Comparison of ENCODE assay signal across 22 mouse cellular contexts in the genomic region with DNA sequence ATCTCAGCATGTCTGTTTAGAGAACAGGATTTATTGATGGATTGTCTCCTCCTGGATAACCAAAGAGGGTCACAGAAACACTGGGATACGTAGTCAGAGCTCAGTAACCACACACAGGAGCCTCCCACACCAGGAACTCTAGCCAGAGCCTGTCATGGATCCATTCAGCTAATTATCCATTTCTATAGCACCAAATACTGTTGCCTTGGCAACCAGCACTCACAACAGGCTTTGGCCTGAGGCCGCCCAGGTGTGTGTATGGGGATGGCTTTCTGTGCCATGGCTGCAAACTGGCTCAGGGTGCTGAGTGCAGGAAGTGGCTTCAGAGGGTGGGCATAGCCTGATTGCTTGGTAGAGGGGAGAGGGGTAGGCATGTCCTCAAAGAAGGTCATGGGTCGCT. TPM values are rescaled to one million over a fixed set of nuclear protein-coding genes. Genes with fewer than 3 reads are reported as not detected.
DNase-seq lines count a peak whose midpoint lies in the region; ATAC-seq and TF ChIP-seq lines count a peak whose summit lies in the region.
"Had no signal": no experiment of that assay in that cellular context is flagged by ENCODE, and none has a peak within 500 bp of the region (broad histone marks: within the 10 kb centered on the region; RNA-seq: fewer than 3 reads in every experiment).

No protein-coding gene starts in this region.

- no peak overlapping the region for H3K27ac ChIP-seq in embryonic facial prominence, embryonic 11.5 days (replicated peaks; ENCODE audit: low read depth, low read length)
- H3K27ac ChIP-seq in forebrain, embryonic 15.5 days (replicated peaks) = 0 out of 2 replicates have a peak overlapping the region, but pooled peaks have one; percentile 14
- no peak overlapping the region for H3K27ac ChIP-seq in midbrain, postnatal 0 days (ENCODE audit: low read depth, low read length)
- H3K27ac ChIP-seq: liver, embryonic 14.5 days had no signal

- no peaks in the 10 kb centered on the region for H3K36me3 ChIP-seq in embryonic facial prominence, embryonic 11.5 days (replicated peaks; ENCODE audit: control insufficient read depth, insufficient read depth, low read depth, low read length)
- H3K36me3 ChIP-seq in forebrain, embryonic 15.5 days = no peaks in the 10 kb centered on the region
- no peaks in the 10 kb centered on the region for H3K36me3 ChIP-seq in midbrain, postnatal 0 days (ENCODE audit: insufficient read depth, low read length)
- H3K36me3 ChIP-seq: G1E had no signal

- H3K4me1 ChIP-seq in embryonic facial prominence, embryonic 11.5 days (ENCODE audit: control insufficient read depth, insufficient read depth, low read length) = no peaks in the 10 kb centered on the region
- H3K4me1 ChIP-seq in forebrain, embryonic 15.5 days = peaks cover 19% of the 10 kb centered on the region
- peaks cover 4% of the 10 kb centered on the region; the same call in 1 of the 2 replicates for H3K4me1 ChIP-seq in midbrain, postnatal 0 days (ENCODE audit: insufficient read depth, low read length)
- H3K4me1 ChIP-seq: megakaryocyte, embryonic 14.5 days had no signal

- H3K4me3 ChIP-seq in embryonic facial prominence, embryonic 11.5 days (ENCODE audit: low read depth, low read length) = no peak overlapping the region
- no peak overlapping the region for H3K4me3 ChIP-seq in forebrain, embryonic 15.5 days
- no peak overlapping the region for H3K4me3 ChIP-seq in midbrain, postnatal 0 days (ENCODE audit: low read depth, low read length)
- H3K4me3 ChIP-seq: megakaryocyte, embryonic 14.5 days had no signal

- DNase-seq in left cerebral cortex, postnatal 25 days (ENCODE audit: low spot score in 2 of 2) = peak; percentile 10 to 19
- no peak for DNase-seq in left cerebral cortex, adult 11 months (ENCODE audit: low spot score)
- peak; percentile 53 for DNase-seq in embryonic facial prominence, embryonic 11.5 days (ENCODE audit: low spot score)
- peak; percentile 72 for DNase-seq in midbrain, postnatal 0 days (ENCODE audit: low spot score)
- no peak for DNase-seq in heart, postnatal 14 days
- DNase-seq in thymus, postnatal 0 days (ENCODE audit: low spot score) = no peak
- DNase-seq in kidney, adult 8-10 months = no peak
- DNase-seq: adrenal gland, adult 2 months; cerebellum, adult 2 months; gastrocnemius, postnatal 10 days; heart, postnatal 10 days; kidney, postnatal 14 days; left cerebral cortex, postnatal 4 days had no signal

- no peak overlapping the region for H3K9ac ChIP-seq in embryonic facial prominence, embryonic 11.5 days (replicated peaks; ENCODE audit: low read length)
- H3K9ac ChIP-seq in forebrain, embryonic 15.5 days (replicated peaks) = no peak overlapping the region
- no peak overlapping the region for H3K9ac ChIP-seq in midbrain, postnatal 0 days (replicated peaks; ENCODE audit: low read length, poor library complexity, severe bottlenecking)
- H3K9ac ChIP-seq: liver, embryonic 14.5 days had no signal

- no peaks in the 10 kb centered on the region for H3K27me3 ChIP-seq in embryonic facial prominence, embryonic 11.5 days (ENCODE audit: control insufficient read depth, insufficient read depth, low read length)
- H3K27me3 ChIP-seq in forebrain, embryonic 15.5 days = no peaks in the 10 kb centered on the region
- H3K27me3 ChIP-seq in midbrain, postnatal 0 days (ENCODE audit: insufficient read depth, low read length) = 0 out of 2 replicates have a peak, but pooled peaks cover 4% of the 10 kb centered on the region

- intact Hi-C loops in left cerebral cortex, postnatal 25 days (cut with DNase I) = no loop called here
- intact Hi-C loops in heart, postnatal 14 days (cut with DNase I) = no loop called here

- TF ChIP-seq CTCF in midbrain, postnatal 0 days (IDR thresholded peaks at IDR 0.05) = no peak

- 0 out of 2 replicates have a peak, but pooled peaks have one; percentile 32 for ATAC-seq in embryonic facial prominence, embryonic 11.5 days (replicated peaks; ENCODE audit: insufficient number of reproducible peaks, low FRiP score, low TSS enrichment, low read depth)
- peak; percentile 26; the same call in 1 of the 2 replicates for ATAC-seq in forebrain, embryonic 15.5 days (replicated peaks)
- 0 out of 2 replicates have a peak, but pooled peaks have one; percentile 38 for ATAC-seq in midbrain, postnatal 0 days (ENCODE audit: low FRiP score)
- ATAC-seq: intestine, postnatal 0 days; lung, postnatal 0 days had no signal

- H3K4me2 ChIP-seq in embryonic facial prominence, embryonic 11.5 days (ENCODE audit: low read depth, low read length) = no peak overlapping the region
- no peak overlapping the region for H3K4me2 ChIP-seq in forebrain, embryonic 15.5 days (replicated peaks)
- H3K4me2 ChIP-seq in midbrain, postnatal 0 days (ENCODE audit: low read depth, low read length, poor library complexity, severe bottlenecking) = no peak overlapping the region

- H3K9me3 ChIP-seq in embryonic facial prominence, embryonic 11.5 days (replicated peaks; ENCODE audit: control insufficient read depth, low read length) = no peaks in the 10 kb centered on the region
- H3K9me3 ChIP-seq in forebrain, embryonic 15.5 days = no peaks in the 10 kb centered on the region
- H3K9me3 ChIP-seq in midbrain, postnatal 0 days (ENCODE audit: low read length) = no peaks in the 10 kb centered on the region
- H3K9me3 ChIP-seq: G1E; megakaryocyte, embryonic 14.5 days had no signal

- 60% methylated on average over 3 of the region's 3 CpGs for WGBS in embryonic facial prominence, embryonic 11.5 days
- WGBS in forebrain, embryonic 15.5 days = 37% methylated on average over 3 of the region's 3 CpGs
- WGBS in midbrain, postnatal 0 days = 42% methylated on average over 3 of the region's 3 CpGs

RNA-seq across cellular contexts. Expression of a gene that starts 1.0 kb away (rescaled TPM):
- total RNA-seq in left cerebral cortex, postnatal 25 days (2021) = 1 to 10 TPM; 1.8 to 3.3 TPM
- polyA plus RNA-seq in embryonic facial prominence, embryonic 11.5 days (2014; fragmentation: Nextera tagmentation; extraction: Ambion mirVana) = 0.38 and 1.2 TPM in 2 replicates
- polyA plus RNA-seq in forebrain, embryonic 15.5 days (2015; fragmentation: Nextera tagmentation; extraction: Ambion mirVana) = 0.57 and 0.80 TPM in 2 replicates
- total RNA-seq in midbrain, postnatal 0 days (2014; rRNA removed) = 0.33 and 0.60 TPM in 2 replicates
- polyA plus RNA-seq in midbrain, postnatal 0 days (2015; fragmentation: Nextera tagmentation; extraction: Ambion mirVana) = 0.43 and 0.56 TPM in 2 replicates
- under 1 TPM; 0.12 to 0.29 TPM for total RNA-seq in heart, postnatal 14 days (2021)
- 0.27 and 0.55 TPM in 2 replicates for polyA plus RNA-seq in thymus, postnatal 0 days (2015; fragmentation: Nextera tagmentation; extraction: Ambion mirVana)
- polyA plus RNA-seq: adrenal gland, adult 2 months; G1E had no signal

RNA-seq across cellular contexts. Expression of a gene that starts 16.4 kb away (rescaled TPM):
- not detected for total RNA-seq in left cerebral cortex, postnatal 25 days (2021)
- 0.42 and 1.3 TPM in 2 replicates for polyA plus RNA-seq in embryonic facial prominence, embryonic 11.5 days (2014; fragmentation: Nextera tagmentation; extraction: Ambion mirVana)
- polyA plus RNA-seq in forebrain, embryonic 15.5 days (2015; fragmentation: Nextera tagmentation; extraction: Ambion mirVana) = 0.11 and 0.56 TPM in 2 replicates
- 0.24 and 0.66 TPM in 2 replicates for total RNA-seq in midbrain, postnatal 0 days (2014; rRNA removed)
- 0.35 and 0.38 TPM in 2 replicates for polyA plus RNA-seq in midbrain, postnatal 0 days (2015; fragmentation: Nextera tagmentation; extraction: Ambion mirVana)
- total RNA-seq in heart, postnatal 14 days (2021) = not detected
- 0.05 and 0.13 TPM in 2 replicates for polyA plus RNA-seq in thymus, postnatal 0 days (2015; fragmentation: Nextera tagmentation; extraction: Ambion mirVana)
- total RNA-seq: adrenal gland, adult 2 months; gastrocnemius, postnatal 10 days; heart, adult 8-10 months; heart, postnatal 10 days had no signal
- polyA plus RNA-seq: adrenal gland, adult 2 months; cerebellum, adult 2 months; cortical plate, adult 2 months; G1E; intestine, postnatal 0 days; liver, embryonic 14.5 days; stomach, embryonic 14.5 days had no signal

Comparison
In these comparisons a context has a peak if more than half of its experiments do, and no peak if none do; other contexts are left out.
1. DNase-seq: peak in left cerebral cortex, postnatal 25 days (2 of 2), embryonic facial prominence, embryonic 11.5 days (single experiment) and midbrain, postnatal 0 days (single experiment); none in left cerebral cortex, adult 11 months (single experiment), heart, postnatal 14 days (0 of 2), thymus, postnatal 0 days (single experiment) and kidney, adult 8-10 months (0 of 2).
2. Peak in every context shown above with its lines, with median percentiles within 50 percentile points of each other: ATAC-seq.